Mouse (Mus musculus): ENCODE results near the gene Zfpm1.

Gene Zfpm1

GRCm38 (mm10) chr8:122274651-122275391 is 7.1 kb upstream of the Zfpm1 start:
- in situ Hi-C loops (cut with MboI, MseI), result loop anchor here (5.0 to 25.0 kb wide), 2 partner anchors 57 to 1337 kb away; no protein-coding TSS in a partner anchor

- in situ Hi-C loops (cut with MboI, MseI), result loop anchor here in 1 of 2 experiments (25.0 kb wide), 1 partner anchor 1336 kb away; no protein-coding TSS in a partner anchor
These were observed 5.6 kb upstream of the Zfpm1 start for GRCm38 (mm10) chr8:122276308-122276707.

GRCm38 (mm10) chr8:122277204-122277995 is 4.5 kb upstream of the Zfpm1 start:
- in situ Hi-C loops (cut with MboI, MseI), result loop anchor here in 1 of 2 experiments (25.0 kb wide), 1 partner anchor 1335 kb away; no protein-coding TSS in a partner anchor

GRCm38 (mm10) chr8:122280156-122280555 is 1.8 kb upstream of the Zfpm1 start:
- in situ Hi-C loops (cut with MboI, MseI), result loop anchor here in 1 of 2 experiments (5.0 to 25.0 kb wide), 3 partner anchors 152 to 1332 kb away; partner anchors contain the start of genes Cyba and Fbxo31

- in situ Hi-C loops (cut with MboI, MseI), result loop anchor here in 1 of 2 experiments (5.0 to 25.0 kb wide), 3 partner anchors 152 to 1332 kb away; partner anchors contain the start of genes Cyba and Fbxo31
These were observed 1.2 kb upstream of the Zfpm1 start for GRCm38 (mm10) chr8:122280588-122281316.

- in situ Hi-C loops (cut with MboI, MseI), result loop anchor here in 1 of 2 experiments (5.0 to 25.0 kb wide), 3 partner anchors 151 to 1331 kb away; partner anchors contain the start of genes Cyba and Fbxo31
These were observed 465 bp upstream of the Zfpm1 start for GRCm38 (mm10) chr8:122281317-122282034.

GRCm38 (mm10) chr8:122282501-122283355 is 787 bp downstream of the Zfpm1 start:
- in situ Hi-C loops (cut with MboI, MseI), result loop anchor here in 1 of 2 experiments (5.0 to 25.0 kb wide), 3 partner anchors 150 to 1330 kb away; partner anchors contain the start of genes Cyba and Fbxo31

GRCm38 (mm10) chr8:122283356-122284202 is 1.6 kb downstream of the Zfpm1 start:
- in situ Hi-C loops (cut with MboI, MseI), result loop anchor here in 1 of 2 experiments (5.0 to 25.0 kb wide), 3 partner anchors 149 to 1329 kb away; partner anchors contain the start of genes Cyba and Fbxo31

- in situ Hi-C loops (cut with MboI, MseI), result loop anchor here in 1 of 2 experiments (5.0 to 25.0 kb wide), 3 partner anchors 148 to 1328 kb away; partner anchors contain the start of genes Cyba and Fbxo31
These were observed 2.3 kb downstream of the Zfpm1 start for GRCm38 (mm10) chr8:122284203-122284658.

- in situ Hi-C loops (cut with MboI, MseI), result loop anchor here in 1 of 2 experiments (5.0 to 25.0 kb wide), 3 partner anchors 148 to 1328 kb away; partner anchors contain the start of genes Cyba and Fbxo31
These were observed 2.8 kb downstream of the Zfpm1 start for GRCm38 (mm10) chr8:122284659-122285261.

GRCm38 (mm10) chr8:122285727-122286126 is 3.8 kb downstream of the Zfpm1 start:
- in situ Hi-C loops (cut with MboI, MseI), result loop anchor here in 1 of 2 experiments (25.0 kb wide), 1 partner anchor 1327 kb away; no protein-coding TSS in a partner anchor

- in situ Hi-C loops (cut with MboI, MseI), result loop anchor here in 1 of 2 experiments (25.0 kb wide), 1 partner anchor 1325 kb away; no protein-coding TSS in a partner anchor
These were observed 5.0 kb downstream of the Zfpm1 start for GRCm38 (mm10) chr8:122286899-122287298.

- in situ Hi-C loops (cut with MboI, MseI), result loop anchor here in 1 of 2 experiments (25.0 kb wide), 1 partner anchor 1325 kb away; no protein-coding TSS in a partner anchor
These were observed 5.8 kb downstream of the Zfpm1 start for GRCm38 (mm10) chr8:122287742-122288141.

GRCm38 (mm10) chr8:122288344-122288743 is 6.4 kb downstream of the Zfpm1 start:
- in situ Hi-C loops (cut with MboI, MseI), result loop anchor here in 1 of 2 experiments (25.0 kb wide), 1 partner anchor 1324 kb away; no protein-coding TSS in a partner anchor

GRCm38 (mm10) chr8:122291075-122291474 is 9.1 kb downstream of the Zfpm1 start:
- in situ Hi-C loops (cut with MboI, MseI), result loop anchor here in 1 of 2 experiments (25.0 kb wide), 1 partner anchor 1321 kb away; no protein-coding TSS in a partner anchor

- in situ Hi-C loops (cut with MboI, MseI), result loop anchor here in 1 of 2 experiments (25.0 kb wide), 1 partner anchor 1321 kb away; no protein-coding TSS in a partner anchor
These were observed 9.6 kb downstream of the Zfpm1 start for GRCm38 (mm10) chr8:122291549-122291948.

- in situ Hi-C loops (cut with MboI, MseI), result loop anchor here in 1 of 2 experiments (25.0 kb wide), 1 partner anchor 1319 kb away; no protein-coding TSS in a partner anchor
These were observed 11.5 kb downstream of the Zfpm1 start for GRCm38 (mm10) chr8:122293484-122293883.
